Mouse (Mus musculus) common myeloid progenitor, adult 5-6 weeks (primary cell): ENCODE results near the gene 3425401B19Rik. TPM values are rescaled to one million over a fixed set of nuclear protein-coding genes. Genes with fewer than 3 reads are reported as not detected.

Source experiments
- ATAC-seq: replicated peaks from 2 replicates; pipeline ENCODE4 v1.8.0; 2016; ENCODE audit warnings: low read depth, mild to moderate bottlenecking, moderate TSS enrichment, inconsistent platforms; ENCODE audit not compliant: poor library complexity, severe bottlenecking
- total RNA-seq: library from RNA; stranded (forward); fragments of 200-1000, 187-1606 nt; gene quantifications from 2 replicates; pipeline ENCODE4 v1.2.3, GENCODE M21; 2017

Gene 3425401B19Rik
- not detected in 2 replicates for total RNA-seq

GRCm38 (mm10) chr14:32685124-32685826 is at the start of gene 3425401B19Rik:
Gene 3425401B19Rik, minus strand, starts transcription at chr14:32685293.
- ATAC-seq, result no peak

GRCm38 (mm10) chr14:32732961-32733360 is 47.9 kb upstream of the 3425401B19Rik start:
- ATAC-seq, result no peak

DNA sequence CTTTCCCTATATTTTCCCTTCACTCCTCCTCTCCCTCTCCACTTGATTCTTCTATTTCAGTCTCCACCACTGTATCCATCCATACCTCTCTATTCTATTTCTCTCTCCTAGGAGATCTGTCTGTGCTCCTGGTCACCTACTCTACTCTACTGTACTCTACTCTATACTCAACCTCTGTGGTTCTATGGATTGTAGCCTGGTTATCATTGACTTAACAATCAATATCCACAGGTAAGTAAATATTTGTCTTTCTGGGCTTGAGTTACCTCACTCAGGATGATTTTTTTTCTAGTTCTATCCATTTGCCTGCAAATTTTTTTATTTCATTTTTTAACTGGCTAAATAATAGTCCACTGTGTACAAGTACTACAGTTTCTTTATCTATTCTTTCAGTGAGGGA is 41.8 kb upstream of the 3425401B19Rik start:
- no peak for ATAC-seq

GRCm38 (mm10) chr14:32721461-32721860 is 36.4 kb upstream of the 3425401B19Rik start:
- no peak for ATAC-seq

GRCm38 (mm10) chr14:32716763-32717439 is 31.8 kb upstream of the 3425401B19Rik start:
- peak; percentile 86 for ATAC-seq

DNA sequence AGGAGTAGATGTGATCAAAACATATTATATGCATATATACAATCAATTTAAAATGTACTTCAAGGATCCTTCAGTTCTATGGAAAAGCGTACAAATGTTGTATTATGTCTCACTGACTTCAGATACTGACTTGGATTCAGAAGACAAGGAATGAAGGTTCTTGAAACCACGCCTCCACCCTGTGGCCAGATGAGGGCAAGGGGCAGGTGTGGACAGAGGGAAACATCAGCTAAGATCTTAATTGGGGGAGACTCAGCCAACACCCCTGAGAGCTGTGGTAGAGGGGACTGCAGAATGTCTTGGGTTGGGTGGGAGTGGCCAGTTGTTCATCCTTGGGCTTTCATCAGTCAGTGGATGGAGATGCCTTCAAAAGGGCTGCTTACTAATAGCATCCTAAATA is 30.4 kb upstream of the 3425401B19Rik start:
- ATAC-seq, result no peak

GRCm38 (mm10) chr14:32715076-32715475 is 30.0 kb upstream of the 3425401B19Rik start:
- no peak for ATAC-seq

DNA sequence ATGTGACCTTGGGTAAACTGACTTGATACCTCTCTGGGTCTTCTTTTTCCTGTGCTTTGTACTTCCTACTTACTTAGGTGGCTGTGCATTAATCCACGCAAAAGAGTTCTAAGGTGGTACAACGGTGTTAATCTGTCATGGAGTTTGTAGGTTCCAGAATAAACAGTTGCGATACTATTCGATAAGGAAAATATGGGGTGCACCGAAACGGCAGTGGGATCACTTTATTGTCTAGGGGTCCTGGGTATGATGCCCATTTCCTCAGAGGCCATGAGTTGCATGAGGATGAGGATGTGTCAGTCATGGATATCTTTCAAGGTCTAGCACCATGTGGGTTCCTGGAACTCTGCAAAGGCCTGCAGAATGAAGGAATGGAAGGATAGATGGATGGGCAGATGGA is 24.8 kb upstream of the 3425401B19Rik start:
- no peak for ATAC-seq

DNA sequence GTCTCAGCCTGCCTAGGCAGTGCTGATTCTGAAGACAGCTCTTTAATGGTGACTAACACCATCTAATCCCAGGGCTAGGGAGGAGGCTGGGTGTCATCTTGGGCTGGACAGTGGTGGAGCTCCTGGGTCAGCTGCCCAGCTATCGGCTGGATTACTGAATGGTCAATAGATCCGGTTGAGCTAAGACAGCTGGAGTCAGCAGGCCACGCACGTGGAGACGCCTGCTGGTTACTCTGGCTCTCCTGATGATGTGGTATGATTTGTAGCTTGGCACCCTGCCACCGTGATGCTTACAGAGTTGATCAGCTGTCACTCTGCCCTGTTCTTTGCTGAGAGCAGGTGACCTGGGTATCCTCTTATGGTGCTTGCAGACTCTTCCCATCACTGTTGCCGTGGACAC is 23.7 kb upstream of the 3425401B19Rik start:
- no peak for ATAC-seq

DNA sequence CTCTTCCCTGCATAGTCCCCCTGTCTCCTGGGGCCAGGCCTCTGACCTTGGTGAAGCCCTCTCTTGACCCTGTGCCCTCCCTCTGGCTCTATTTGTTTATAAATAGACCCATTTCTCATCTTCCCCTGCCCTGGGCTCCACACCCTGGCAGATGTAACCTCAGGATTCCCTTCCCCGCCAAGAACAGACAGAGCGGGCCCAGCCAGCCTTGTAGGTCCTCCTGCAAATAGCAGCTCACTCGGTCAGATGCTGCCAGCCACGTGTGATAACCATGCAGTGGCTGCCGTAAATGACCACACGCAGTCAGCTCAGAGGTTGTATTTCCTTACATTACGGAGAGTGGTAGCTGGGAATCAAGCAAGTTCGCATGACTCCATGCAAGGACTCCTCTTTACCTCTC is 22.8 kb upstream of the 3425401B19Rik start:
- ATAC-seq, result no peak

GRCm38 (mm10) chr14:32700972-32701371 is 15.9 kb upstream of the 3425401B19Rik start:
- ATAC-seq, result no peak

DNA sequence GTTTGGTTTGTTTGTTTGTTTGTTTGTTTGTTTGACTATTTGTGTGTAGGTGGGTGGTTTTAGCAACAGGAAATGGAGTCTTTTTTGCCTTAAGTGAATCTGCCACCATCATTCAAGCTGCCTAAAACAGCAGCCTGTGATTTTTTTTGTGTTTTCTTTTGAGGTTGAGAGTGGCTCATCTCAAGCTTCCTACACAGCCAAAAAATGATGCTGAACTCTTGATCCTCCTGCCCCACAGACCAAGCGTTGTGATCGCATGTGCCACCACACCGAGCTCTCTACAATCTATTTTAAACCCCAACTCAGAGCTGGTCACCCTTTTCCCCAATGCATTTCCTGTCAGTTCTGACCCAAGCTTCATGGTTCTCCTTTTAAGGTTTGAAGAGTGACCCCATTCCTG is 13.5 kb upstream of the 3425401B19Rik start:
- ATAC-seq, result no peak

GRCm38 (mm10) chr14:32697774-32698173 is 12.7 kb upstream of the 3425401B19Rik start:
- ATAC-seq, result no peak

DNA sequence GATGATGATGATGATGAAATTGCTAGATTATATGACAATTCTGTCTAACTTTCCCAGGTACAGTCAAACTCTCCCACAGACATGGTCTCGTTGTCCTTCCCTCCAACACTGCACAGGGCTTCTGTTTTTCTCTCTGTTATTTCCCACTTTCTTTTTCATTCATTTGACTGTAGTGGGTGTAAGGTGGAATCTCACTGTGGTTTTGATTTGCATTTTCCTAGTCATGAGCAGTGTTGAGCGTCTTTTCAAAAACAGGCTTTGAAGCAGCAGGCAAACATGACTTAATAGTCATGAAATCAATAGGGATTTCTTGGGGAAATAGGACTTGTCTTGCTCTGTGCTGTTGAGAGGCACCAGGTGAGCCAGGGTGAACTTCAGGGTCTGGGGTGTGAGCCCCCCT is 11.3 kb upstream of the 3425401B19Rik start:
- ATAC-seq, result no peak

GRCm38 (mm10) chr14:32695906-32696305 is 10.8 kb upstream of the 3425401B19Rik start:
- no peak for ATAC-seq

- no peak for ATAC-seq
These were observed 373 bp downstream of the 3425401B19Rik start for GRCm38 (mm10) chr14:32684735-32685105.

GRCm38 (mm10) chr14:32683982-32684734 is 935 bp downstream of the 3425401B19Rik start:
- no peak for ATAC-seq

DNA sequence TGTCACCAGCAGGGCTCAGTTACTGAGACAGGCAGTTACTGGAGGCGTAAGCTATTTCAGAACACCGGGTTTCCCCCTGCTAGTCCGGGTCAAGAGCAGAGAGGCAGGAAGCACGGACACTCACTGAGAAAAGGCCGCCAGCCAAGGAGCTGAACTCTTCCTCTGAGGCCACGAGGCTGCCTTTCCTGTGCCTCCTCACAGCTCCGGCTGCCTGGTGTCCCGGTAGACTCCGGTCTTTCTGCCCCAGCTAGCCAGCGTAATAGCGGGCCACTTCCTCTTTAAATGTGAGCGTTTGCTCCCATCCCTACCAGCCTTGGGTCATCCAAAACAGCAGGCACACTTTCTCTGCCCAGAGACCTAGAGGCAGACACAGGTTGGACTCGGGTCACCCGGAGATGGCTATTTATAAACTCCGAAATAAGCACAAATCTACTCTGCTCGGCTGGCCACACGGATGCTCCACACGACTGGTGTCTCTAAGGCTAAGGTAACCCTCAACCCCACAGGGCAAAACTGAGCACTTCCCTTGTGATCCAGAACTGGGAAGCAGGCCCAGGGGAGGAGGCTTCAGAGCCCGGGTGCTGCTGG is 1.7 kb downstream of the 3425401B19Rik start:
- ATAC-seq, result peak; percentile 50

GRCm38 (mm10) chr14:32682536-32682935 is 2.6 kb downstream of the 3425401B19Rik start:
- ATAC-seq, result no peak

GRCm38 (mm10) chr14:32681603-32682002 is 3.5 kb downstream of the 3425401B19Rik start:
- ATAC-seq, result no peak

- ATAC-seq, result no peak
These were observed 6.5 kb downstream of the 3425401B19Rik start for GRCm38 (mm10) chr14:32678565-32678964.
